Mouse (Mus musculus) ES-E14 (cell line): ENCODE results near the gene Iah1. TPM values are rescaled to one million over a fixed set of nuclear protein-coding genes. Genes with fewer than 3 reads are reported as not detected.

Experiments used
- DNase-seq: peaks from one replicate; pipeline ENCODE4 v3.0.0-alpha.2; 2013; ENCODE audit warnings: low read depth, low spot score
- H3K27ac ChIP-seq: 2 replicates; pipeline ENCODE4 v1.5.1; 2012; ENCODE audit warnings: low read depth, mild to moderate bottlenecking, low read length, moderate library complexity, mixed read lengths; ENCODE audit not compliant: poor library complexity, insufficient read depth, severe bottlenecking
- H3K36me3 ChIP-seq: 2 replicates; pipeline ENCODE4 v1.6.1; 2012; ENCODE audit warnings: mild to moderate bottlenecking, low read length, moderate library complexity, mixed read lengths; ENCODE audit not compliant: control insufficient read depth, poor library complexity, insufficient read depth, severe bottlenecking
- H3K4me1 ChIP-seq, 2 experiments: fragments of 150-350 bp in 1 of 2; sonication (generic) in 1 of 2; 2 replicates each; pipeline ENCODE4 v1.6.1; 2012; ENCODE audit warnings: low read length in 2 of 2, mild to moderate bottlenecking in 1 of 2, mixed read lengths in 1 of 2; ENCODE audit not compliant: control insufficient read depth in 2 of 2, insufficient read depth in 2 of 2, poor library complexity in 1 of 2
- H3K4me3 ChIP-seq, 2 experiments: fragments of 150-350 bp in 1 of 2; sonication (generic) in 1 of 2; 2 replicates each; pipeline ENCODE4 v1.5.1; 2012; ENCODE audit warnings: low read length in 2 of 2, low read depth in 1 of 2, mild to moderate bottlenecking in 1 of 2, mixed read lengths in 1 of 2; ENCODE audit not compliant: insufficient read depth in 1 of 2, poor library complexity in 1 of 2, severe bottlenecking in 1 of 2
- H3K9ac ChIP-seq: 2 replicates; pipeline ENCODE4 v1.6.1; 2012; ENCODE audit warnings: low read depth, mild to moderate bottlenecking, low read length, mixed read lengths; ENCODE audit not compliant: poor library complexity, insufficient read depth, severe bottlenecking
- H3K9me3 ChIP-seq: fragments of 150-350 bp; sonication (generic); 2 replicates; pipeline ENCODE4 v1.6.1; 2012; ENCODE audit warnings: low read depth, mild to moderate bottlenecking, low read length; ENCODE audit not compliant: control insufficient read depth, insufficient read depth
- CHD2 ChIP-seq: IDR thresholded peaks from 2 replicates; pipeline ENCODE4 v1.6.1; 2014; ENCODE audit warnings: mild to moderate bottlenecking, low read depth, low read length, inconsistent platforms
- HCFC1 ChIP-seq: IDR thresholded peaks from 2 replicates; pipeline ENCODE4 v1.6.1; 2012; ENCODE audit warnings: low read length, inconsistent platforms, borderline replicate concordance; ENCODE audit not compliant: insufficient read depth
- MAFK ChIP-seq: IDR thresholded peaks from 2 replicates; pipeline ENCODE4 v1.6.1; 2014; ENCODE audit warnings: mild to moderate bottlenecking, low read depth, low read length, inconsistent platforms; ENCODE audit not compliant: insufficient read depth
- ZC3H11A ChIP-seq: IDR thresholded peaks from 2 replicates; pipeline ENCODE4 v1.6.1; 2012; ENCODE audit warnings: low read depth, mild to moderate bottlenecking, inconsistent platforms, low read length, borderline replicate concordance
- ZNF384 ChIP-seq: IDR thresholded peaks from 2 replicates; pipeline ENCODE4 v1.6.1; 2012; ENCODE audit warnings: low read depth, low read length, inconsistent platforms
- in situ Hi-C, 2 experiments: fragments of 600-800 bp; cut with MboI; formaldehyde crosslinking; loops; one replicate each; pipeline ENCODE4 v1.15.1; 2025; ENCODE audit warnings: low sequenced_read_pairs in 2 of 2, inconsistent platforms in 1 of 2; ENCODE audit not compliant: unreplicated experiment in 2 of 2
- total RNA-seq: library from RNA; depleted of rRNA; stranded (reverse); fragments of 300-350 nt; gene quantifications from 2 replicates; pipeline ENCODE4 v1.2.3, GENCODE M21; 2012

Gene Iah1
- total RNA-seq, 1 experiment = 24.2 TPM

GRCm38 (mm10) chr12:21277352-21277864 lies 38.8 kb upstream of the Iah1 start:
- in situ Hi-C loops = no loop called here
- Histone ChIP-seq H3K9me3 (no peaks in the 10 kb centered on the region), H3K27ac (no peak overlapping the region), H3K4me3 (no peak overlapping the region), H3K4me1 (no peaks in the 10 kb centered on the region), H3K36me3 (peaks cover 4% of the 10 kb centered on the region), H3K9ac (no peak overlapping the region)
- no peak for TF ChIP-seq MAFK
- no peak for TF ChIP-seq HCFC1
- no peak for TF ChIP-seq ZC3H11A
- no peak for DNase-seq

- DNase-seq = no peak
- Histone ChIP-seq H3K4me3 (peak within 1 kb of the TSS; percentile 93 to 94), H3K36me3 (no peaks in the 10 kb centered on the region), H3K9me3 (no peaks in the 10 kb centered on the region), H3K4me1 (peaks cover 0 to 3% of the 10 kb centered on the region in 2 experiments; a peak in 1 of 4 replicates), H3K9ac (peak within 1 kb of the TSS; percentile 92), H3K27ac (peak within 1 kb of the TSS; percentile 73; the same call in 1 of the 2 replicates)
- no peak for TF ChIP-seq ZC3H11A
- TF ChIP-seq MAFK = no peak
- no peak for TF ChIP-seq CHD2
- no peak for TF ChIP-seq ZNF384
- no peak for TF ChIP-seq HCFC1
- in situ Hi-C loops = no loop called here
Observed at GRCm38 (mm10) chr12:21284761-21285441, 31.3 kb upstream of the Iah1 start, which contains the start of gene Cpsf3. TSS of gene Cpsf3 (plus strand) at chr12:21285391.

- peak; percentile 82 for TF ChIP-seq CHD2
- TF ChIP-seq HCFC1 = no peak
- no peaks in the 10 kb centered on the region for H3K9me3 ChIP-seq
- in situ Hi-C loops = no loop called here
- peaks cover 0 to 3% of the 10 kb centered on the region in 2 experiments; a peak in 1 of 4 replicates for H3K4me1 ChIP-seq
- H3K36me3 ChIP-seq = no peaks in the 10 kb centered on the region
- DNase-seq = no peak
- H3K4me3 ChIP-seq = peak overlapping the region; percentile 93 to 94
- H3K27ac ChIP-seq = no peak overlapping the region
- peak overlapping the region; percentile 89 for H3K9ac ChIP-seq
Observed at GRCm38 (mm10) chr12:21285508-21286242, 30.5 kb upstream of the Iah1 start.

DNA sequence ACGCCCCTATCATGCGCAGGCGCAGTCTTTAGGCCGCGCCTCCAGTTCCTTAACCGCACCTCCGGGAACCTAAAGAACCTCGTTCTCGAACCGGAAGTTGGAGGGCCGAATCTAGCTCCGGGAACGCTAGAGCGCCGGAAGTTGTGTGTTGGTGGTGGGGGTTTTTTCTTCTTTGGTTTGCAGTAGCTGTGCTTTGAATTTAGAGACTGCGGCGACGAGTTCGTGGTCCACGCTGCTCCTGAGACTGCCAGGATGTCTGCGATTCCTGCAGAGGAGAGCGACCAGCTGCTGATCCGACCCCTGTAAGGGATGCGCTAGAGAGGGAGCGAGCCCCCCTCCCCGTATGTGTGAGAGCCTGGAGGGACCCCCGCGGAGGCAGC lies 30.0 kb upstream of the Iah1 start, which contains the start of gene Itgb1bp1:
Itgb1bp1 (minus strand) TSS at position 42 of the 380 bp plus-strand sequence.
- TF ChIP-seq HCFC1 (peak; percentile 75), ZC3H11A (no peak; the same call in 1 of the 2 replicates)
- in situ Hi-C loops = no loop called here

More for the DNA sequence above, 30.0 kb upstream of the Iah1 start, which contains the start of gene Itgb1bp1:
- Histone ChIP-seq H3K4me3 (peak within 1 kb of the TSS; percentile 93 to 94), H3K9me3 (no peaks in the 10 kb centered on the region), H3K27ac (peak within 1 kb of the TSS; percentile 73; the same call in 1 of the 2 replicates), H3K4me1 (peaks cover 0 to 3% of the 10 kb centered on the region in 2 experiments; a peak in 1 of 4 replicates), H3K36me3 (no peaks in the 10 kb centered on the region), H3K9ac (peak within 1 kb of the TSS; percentile 92)
- peak; percentile 99 for DNase-seq
